Mouse (Mus musculus) embryonic facial prominence, embryonic 12.5 days (tissue): ENCODE measurements around the gene Neurl1b. TPM values are rescaled to one million over a fixed set of nuclear protein-coding genes. Genes with fewer than 3 reads are reported as not detected.

Source experiments
- ATAC-seq: fragments of 200-750 bp; cut with Nextera tagmentation; 2 replicates; pipeline ENCODE4 v1.8.0; 2017; ENCODE audit not compliant: insufficient number of reproducible peaks, insufficient read depth, low FRiP score, low TSS enrichment
- H3K27ac ChIP-seq: fragments of 300-500 bp; sonication (generic); 2 replicates; pipeline ENCODE4 v1.5.1; 2016; ENCODE audit warnings: mild to moderate bottlenecking
- H3K27me3 ChIP-seq: fragments of 300-500 bp; sonication (generic); 2 replicates; pipeline ENCODE4 v1.6.1; 2016; ENCODE audit warnings: mild to moderate bottlenecking, moderate library complexity
- H3K36me3 ChIP-seq: fragments of 300-500 bp; sonication (generic); 2 replicates; pipeline ENCODE4 v1.6.1; 2016; ENCODE audit warnings: mild to moderate bottlenecking
- H3K4me1 ChIP-seq: fragments of 300-500 bp; sonication (generic); 2 replicates; pipeline ENCODE4 v1.6.1; 2016
- H3K4me2 ChIP-seq: fragments of 300-500 bp; sonication (generic); replicated peaks from 2 replicates; pipeline ENCODE4 v1.6.1; 2016; ENCODE audit warnings: mild to moderate bottlenecking, moderate library complexity
- H3K4me3 ChIP-seq: fragments of 300-500 bp; sonication (generic); 2 replicates; pipeline ENCODE4 v1.5.1; 2016; ENCODE audit warnings: mild to moderate bottlenecking
- H3K9ac ChIP-seq: fragments of 300-500 bp; sonication (generic); 2 replicates; pipeline ENCODE4 v1.6.1; 2016; ENCODE audit warnings: mild to moderate bottlenecking, moderate library complexity
- H3K9me3 ChIP-seq: fragments of 300-500 bp; sonication (generic); 2 replicates; pipeline ENCODE4 v1.6.1; 2016; ENCODE audit warnings: mild to moderate bottlenecking, moderate library complexity
- WGBS: fragments of 180-500 bp; shearing (Covaris S2); methylation state at CpG from one replicate; pipeline ENCODE4 v1.1.7; 2016; 5-methylcytosine and 5-hydroxymethylcytosine counted together
- polyA plus RNA-seq: library from polyadenylated mRNA; unstranded; fragments of >200 nt; fragmentation: Nextera tagmentation; extraction: Ambion mirVana; gene quantifications from 2 replicates; pipeline ENCODE4 v1.2.1, GENCODE M21; 2016

Gene Neurl1b
- polyA plus RNA-seq, 1 experiment from 2014 or later, result 0.45 TPM

DNA sequence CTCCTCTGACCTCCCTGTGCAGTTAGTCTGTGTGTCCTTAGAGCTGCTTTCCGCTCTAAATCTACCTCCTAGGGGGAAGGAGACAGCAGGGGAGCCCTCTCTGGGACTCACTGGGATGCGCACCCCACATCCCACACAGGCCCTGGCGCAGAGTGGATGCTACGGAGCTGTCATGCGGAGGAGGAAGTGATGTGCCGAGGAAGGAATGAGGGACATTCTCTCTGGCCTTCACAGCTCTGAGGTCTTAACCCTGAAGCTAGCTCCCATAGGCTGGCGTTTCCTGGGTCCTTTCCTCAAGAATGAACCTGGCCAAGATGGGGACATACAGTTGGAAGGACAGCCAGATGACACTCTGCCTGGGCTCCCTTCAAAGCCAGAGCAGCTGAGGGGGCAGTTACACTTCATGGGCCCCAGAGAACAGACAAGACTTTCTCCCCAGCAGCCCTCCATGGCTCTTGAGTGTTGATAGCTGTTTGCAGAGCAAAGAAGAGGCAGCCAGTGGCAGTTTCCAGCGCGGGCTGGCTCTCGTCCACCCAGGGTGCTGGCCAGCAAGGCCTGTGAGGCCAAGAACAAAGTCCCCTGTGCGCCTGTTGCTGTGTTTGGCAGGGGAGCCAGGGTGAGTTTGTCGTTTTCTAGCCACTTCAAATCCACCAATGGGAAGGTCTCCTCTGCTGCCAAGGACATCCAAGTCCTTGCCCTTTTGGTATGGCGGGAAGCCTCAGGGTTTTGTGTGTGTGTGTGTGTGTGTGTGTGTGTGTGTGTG lies 10.5 kb downstream of the Neurl1b start:
- Histone ChIP-seq H3K9me3 (no peaks in the 10 kb centered on the region), H3K4me3 (no peak overlapping the region), H3K4me1 (no peaks in the 10 kb centered on the region), H3K9ac (no peak overlapping the region), H3K27me3 (peaks cover 21% of the 10 kb centered on the region; the same call in 1 of the 2 replicates), H3K36me3 (no peaks in the 10 kb centered on the region), H3K4me2 (no peak overlapping the region), H3K27ac (no peak overlapping the region)
- no peak for ATAC-seq
- WGBS, result 63% methylated on average over 13 of the region's 13 CpGs

DNA sequence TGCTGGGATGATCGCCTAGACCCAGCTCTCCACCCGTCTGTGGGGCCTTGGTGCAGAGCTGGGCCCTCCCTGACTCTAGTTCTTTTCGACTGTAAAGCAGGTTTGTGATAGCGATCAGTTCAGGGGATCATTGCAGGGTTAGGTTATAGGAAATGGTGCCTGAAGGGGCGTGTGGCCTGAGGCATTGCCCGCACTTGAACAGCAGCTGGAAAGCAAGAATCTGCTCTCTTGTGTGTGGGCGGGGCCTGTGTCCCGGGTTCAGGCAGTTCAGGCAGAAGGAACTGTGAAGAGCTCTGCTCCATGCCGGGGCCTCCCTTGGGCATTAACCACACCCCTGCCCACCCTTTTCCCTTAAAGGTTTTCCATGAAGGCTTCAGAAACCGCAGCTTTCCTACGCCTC lies 18.7 kb downstream of the Neurl1b start:
- WGBS, result 52% methylated on average over 11 of the region's 11 CpGs
- Histone ChIP-seq H3K36me3 (no peaks in the 10 kb centered on the region), H3K4me3 (no peak overlapping the region), H3K9ac (no peak overlapping the region), H3K4me1 (no peaks in the 10 kb centered on the region), H3K27me3 (peaks cover 35% of the 10 kb centered on the region), H3K27ac (no peak overlapping the region), H3K4me2 (no peak overlapping the region), H3K9me3 (no peaks in the 10 kb centered on the region)
- no peak for ATAC-seq

DNA sequence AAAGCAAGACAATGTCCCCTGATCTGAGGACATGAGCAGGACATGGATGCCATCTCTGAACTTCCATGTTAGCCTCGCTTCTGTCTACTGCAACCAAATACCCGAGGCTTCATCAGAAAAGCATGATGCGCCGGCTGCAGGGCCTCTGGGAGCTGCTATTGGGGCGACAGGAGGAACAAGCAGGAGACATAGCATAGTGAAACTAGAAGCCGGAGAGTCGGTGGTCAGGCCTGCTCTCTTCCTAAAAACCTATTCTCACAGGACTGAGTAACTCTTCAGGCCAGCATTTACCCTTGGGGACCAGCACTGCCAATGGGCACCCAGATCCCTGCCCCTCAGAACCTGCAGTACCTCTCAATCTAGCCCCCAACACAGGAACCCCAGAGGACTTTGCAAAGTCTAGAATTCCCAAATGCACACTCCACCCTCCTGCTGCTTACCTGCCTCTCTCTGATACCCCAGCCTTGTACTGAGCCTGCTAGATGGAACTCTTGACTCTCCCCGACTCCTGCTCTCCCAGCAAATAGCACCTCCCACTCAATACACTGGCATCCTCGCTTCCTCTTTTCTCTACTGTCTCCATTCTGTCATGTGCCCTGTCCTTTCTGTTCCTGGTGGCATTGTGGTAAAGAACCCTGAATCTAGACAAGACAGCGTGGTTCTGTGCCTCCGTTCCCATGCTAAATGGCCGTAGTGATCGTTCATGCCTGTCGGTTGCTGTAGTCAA lies 22.6 kb downstream of the Neurl1b start:
- Histone ChIP-seq H3K36me3 (0 out of 2 replicates have a peak, but pooled peaks cover 2% of the 10 kb centered on the region), H3K4me3 (no peak overlapping the region), H3K4me2 (no peak overlapping the region), H3K27ac (no peak overlapping the region), H3K27me3 (peaks cover 59% of the 10 kb centered on the region), H3K4me1 (0 out of 2 replicates have a peak, but pooled peaks cover 5% of the 10 kb centered on the region), H3K9ac (no peak overlapping the region), H3K9me3 (no peaks in the 10 kb centered on the region)
- no peak for ATAC-seq
- WGBS, result 88% methylated on average over 14 of the region's 14 CpGs

DNA sequence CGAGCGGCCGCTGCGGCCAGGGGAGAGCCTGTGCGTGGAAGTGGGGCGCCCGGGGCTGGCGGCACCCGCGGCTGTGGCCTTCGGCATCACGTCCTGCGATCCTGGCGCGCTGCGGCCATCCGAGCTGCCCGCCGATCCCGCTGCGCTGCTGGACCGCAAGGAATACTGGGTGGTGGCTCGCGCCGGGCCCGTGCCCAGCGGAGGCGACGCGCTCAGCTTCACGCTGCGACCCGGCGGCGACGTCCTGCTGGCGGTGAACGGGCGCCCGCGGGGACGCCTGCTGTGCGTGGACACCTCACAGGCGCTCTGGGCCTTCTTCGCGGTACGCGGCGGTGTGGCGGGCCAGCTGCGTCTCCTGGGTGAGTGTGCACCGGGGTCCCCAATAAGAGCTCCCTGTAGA lies 24.4 kb downstream of the Neurl1b start:
- Histone ChIP-seq H3K4me3 (peak overlapping the region; percentile 39), H3K27me3 (peaks cover 57% of the 10 kb centered on the region), H3K9ac (peak overlapping the region; percentile 20; the same call in 1 of the 2 replicates), H3K4me2 (peak overlapping the region; percentile 59), H3K4me1 (0 out of 2 replicates have a peak, but pooled peaks cover 5% of the 10 kb centered on the region), H3K27ac (no peak overlapping the region), H3K9me3 (no peaks in the 10 kb centered on the region), H3K36me3 (0 out of 2 replicates have a peak, but pooled peaks cover 2% of the 10 kb centered on the region)
- ATAC-seq, result no peak
- WGBS, result 7% methylated on average over 36 of the region's 52 CpGs

- 0 out of 2 replicates have a peak, but pooled peaks cover 2% of the 10 kb centered on the region for H3K36me3 ChIP-seq
- H3K27me3 ChIP-seq, result peaks cover 60% of the 10 kb centered on the region
Observed at GRCm38 (mm10) chr17:26441024-26441423, 26.4 kb downstream of the Neurl1b start.

DNA sequence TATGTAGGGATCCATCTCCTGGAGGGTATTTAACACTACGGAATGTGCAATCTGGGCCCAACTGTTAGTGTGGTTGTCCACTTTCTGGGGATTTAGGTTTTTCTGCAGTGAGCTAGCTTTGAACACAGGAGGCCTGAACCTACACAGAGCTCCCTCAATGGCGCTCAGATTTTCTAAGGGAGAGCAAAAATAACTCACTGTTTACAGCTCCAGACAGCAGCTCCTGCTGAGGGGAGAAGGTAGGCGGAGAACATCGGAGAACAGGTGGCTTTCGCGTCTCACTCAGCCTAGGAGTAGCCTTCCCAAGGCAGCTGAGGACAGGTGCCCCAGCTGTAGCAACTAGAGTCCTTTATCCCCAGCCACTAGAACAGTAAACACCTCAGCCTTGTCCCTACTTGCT lies 27.6 kb downstream of the Neurl1b start:
- 93% methylated on average over 6 of the region's 6 CpGs for WGBS
- H3K9me3 ChIP-seq, result no peaks in the 10 kb centered on the region
- no peak for ATAC-seq
- H3K4me2 ChIP-seq, result no peak overlapping the region
- no peak overlapping the region for H3K4me3 ChIP-seq
- 0 out of 2 replicates have a peak, but pooled peaks cover 2% of the 10 kb centered on the region for H3K36me3 ChIP-seq
- H3K27ac ChIP-seq, result no peak overlapping the region
- H3K27me3 ChIP-seq, result peaks cover 48% of the 10 kb centered on the region
- no peak overlapping the region for H3K9ac ChIP-seq
- H3K4me1 ChIP-seq, result 0 out of 2 replicates have a peak, but pooled peaks cover 5% of the 10 kb centered on the region

More at GRCm38 (mm10) chr17:26441024-26441423, 26.4 kb downstream of the Neurl1b start:
- no peak overlapping the region for H3K4me2 ChIP-seq
- no peak overlapping the region for H3K27ac ChIP-seq
- H3K9me3 ChIP-seq, result no peaks in the 10 kb centered on the region
- ATAC-seq, result no peak
- 92% methylated on average over 10 of the region's 10 CpGs for WGBS
- H3K4me3 ChIP-seq, result no peak overlapping the region
- H3K9ac ChIP-seq, result no peak overlapping the region
- H3K4me1 ChIP-seq, result 0 out of 2 replicates have a peak, but pooled peaks cover 5% of the 10 kb centered on the region

- Histone ChIP-seq H3K27me3 (peaks cover 32% of the 10 kb centered on the region), H3K4me2 (no peak overlapping the region), H3K4me3 (no peak overlapping the region), H3K27ac (no peak overlapping the region), H3K9me3 (no peaks in the 10 kb centered on the region), H3K36me3 (0 out of 2 replicates have a peak, but pooled peaks cover 2% of the 10 kb centered on the region), H3K9ac (no peak overlapping the region), H3K4me1 (0 out of 2 replicates have a peak, but pooled peaks cover 2% of the 10 kb centered on the region)
- ATAC-seq, result no peak
- WGBS, result 54% methylated on average over 4 of the region's 4 CpGs
Observed at GRCm38 (mm10) chr17:26443865-26444264, 29.2 kb downstream of the Neurl1b start.

- Histone ChIP-seq H3K27ac (no peak overlapping the region), H3K9me3 (no peaks in the 10 kb centered on the region), H3K4me3 (no peak overlapping the region), H3K27me3 (peaks cover 2% of the 10 kb centered on the region; the same call in 1 of the 2 replicates), H3K9ac (no peak overlapping the region), H3K4me1 (peaks cover 3% of the 10 kb centered on the region; the same call in 1 of the 2 replicates), H3K36me3 (no peaks in the 10 kb centered on the region), H3K4me2 (no peak overlapping the region)
- 63% methylated on average over 3 of the region's 3 CpGs for WGBS
- no peak for ATAC-seq
Observed at GRCm38 (mm10) chr17:26449472-26449871, 34.8 kb downstream of the Neurl1b start.

- Histone ChIP-seq H3K9me3 (no peaks in the 10 kb centered on the region), H3K4me1 (peaks cover 3% of the 10 kb centered on the region; the same call in 1 of the 2 replicates), H3K4me3 (no peak overlapping the region), H3K36me3 (no peaks in the 10 kb centered on the region), H3K27me3 (no peaks in the 10 kb centered on the region), H3K9ac (no peak overlapping the region), H3K4me2 (no peak overlapping the region), H3K27ac (no peak overlapping the region)
- WGBS, result 15% methylated on average over 8 of the region's 8 CpGs
- ATAC-seq, result 0 out of 2 replicates have a peak, but pooled peaks have one; percentile 32
Observed at GRCm38 (mm10) chr17:26451651-26452295, 37.1 kb downstream of the Neurl1b start.

- Histone ChIP-seq H3K4me2 (no peak overlapping the region), H3K9me3 (no peaks in the 10 kb centered on the region), H3K36me3 (no peaks in the 10 kb centered on the region), H3K4me1 (peaks cover 3% of the 10 kb centered on the region; the same call in 1 of the 2 replicates), H3K9ac (no peak overlapping the region), H3K4me3 (no peak overlapping the region), H3K27me3 (no peaks in the 10 kb centered on the region), H3K27ac (peak overlapping the region; percentile 66; the same call in 1 of the 2 replicates)
- 55% methylated on average over 5 of the region's 5 CpGs for WGBS
- no peak for ATAC-seq
Observed at GRCm38 (mm10) chr17:26452371-26452972, 37.8 kb downstream of the Neurl1b start.

- H3K4me3 ChIP-seq, result no peak overlapping the region
- H3K27me3 ChIP-seq, result no peaks in the 10 kb centered on the region
- no peaks in the 10 kb centered on the region for H3K4me1 ChIP-seq
- H3K4me2 ChIP-seq, result no peak overlapping the region
- no peak overlapping the region for H3K27ac ChIP-seq
- ATAC-seq, result no peak
- no peaks in the 10 kb centered on the region for H3K36me3 ChIP-seq
- H3K9ac ChIP-seq, result no peak overlapping the region
- no peaks in the 10 kb centered on the region for H3K9me3 ChIP-seq
Observed at GRCm38 (mm10) chr17:26457506-26457905, 42.9 kb downstream of the Neurl1b start.
